Mouse (Mus musculus): ENCODE measurements at regions not wholly inside any gene's neighbourhood (a gene's known extent, or its start where the extent isn't known, plus 50 kb on each side); places are given as distances from the start of the nearest gene placed in this dataset.

- Histone ChIP-seq H3K4me1 (replicated peaks) (peaks cover 51% of the 10 kb centered on the region), H3K27ac (0 out of 2 replicates have a peak overlapping the region, but pooled peaks have one; percentile 5), H3K4me3 (replicated peaks) (no peak overlapping the region), H3K9ac (replicated peaks) (no peak overlapping the region), H3K27me3 (peaks cover 11% of the 10 kb centered on the region; the same call in 1 of the 2 replicates), H3K4me2 (no peak overlapping the region), H3K9me3 (no peaks in the 10 kb centered on the region), H3K36me3 (no peaks in the 10 kb centered on the region)
- WGBS, result 36% methylated on average over 8 of the region's 8 CpGs
- ATAC-seq (ENCODE audit: insufficient number of reproducible peaks, insufficient read depth, low FRiP score, low TSS enrichment, low read depth), result peak; percentile 56
Measured at GRCm38 (mm10) chr2:75512422-75513170, 146.5 kb upstream of the Hnrnpa3 start.

GRCm38 (mm10) chr2:75514171-75514570 is 144.9 kb upstream of the Hnrnpa3 start:
- H3K36me3 ChIP-seq, result no peaks in the 10 kb centered on the region
- H3K27ac ChIP-seq, result 0 out of 2 replicates have a peak overlapping the region, but pooled peaks have one; percentile 17
- H3K9me3 ChIP-seq, result no peaks in the 10 kb centered on the region
- peaks cover 51% of the 10 kb centered on the region for H3K4me1 ChIP-seq (replicated peaks)
- H3K4me2 ChIP-seq, result no peak overlapping the region
- H3K9ac ChIP-seq (replicated peaks), result no peak overlapping the region
- WGBS, result 40% methylated on average over 6 of the region's 6 CpGs
- H3K4me3 ChIP-seq (replicated peaks), result no peak overlapping the region
- ATAC-seq (ENCODE audit: insufficient number of reproducible peaks, insufficient read depth, low FRiP score, low TSS enrichment, low read depth), result no peak
- peaks cover 11% of the 10 kb centered on the region; the same call in 1 of the 2 replicates for H3K27me3 ChIP-seq

- WGBS, result 9% methylated on average over 11 of the region's 11 CpGs
- Histone ChIP-seq H3K27me3 (peaks cover 11% of the 10 kb centered on the region; the same call in 1 of the 2 replicates), H3K4me1 (replicated peaks) (peaks cover 51% of the 10 kb centered on the region), H3K9me3 (no peaks in the 10 kb centered on the region), H3K4me2 (peak overlapping the region; percentile 30), H3K4me3 (replicated peaks) (no peak overlapping the region), H3K36me3 (no peaks in the 10 kb centered on the region), H3K27ac (no peak overlapping the region), H3K9ac (replicated peaks) (no peak overlapping the region)
- no peak for ATAC-seq (ENCODE audit: insufficient number of reproducible peaks, insufficient read depth, low FRiP score, low TSS enrichment, low read depth)
Measured at GRCm38 (mm10) chr2:75516223-75516622, 142.8 kb upstream of the Hnrnpa3 start.

GRCm38 (mm10) chr2:75517096-75517495 is 142.0 kb upstream of the Hnrnpa3 start:
- WGBS, result 63% methylated on average over 3 of the region's 3 CpGs
- H3K4me2 ChIP-seq, result no peak overlapping the region
- no peak for ATAC-seq (ENCODE audit: insufficient number of reproducible peaks, insufficient read depth, low FRiP score, low TSS enrichment, low read depth)
- peaks cover 48% of the 10 kb centered on the region for H3K4me1 ChIP-seq (replicated peaks)
- no peak overlapping the region for H3K4me3 ChIP-seq (replicated peaks)
- H3K9ac ChIP-seq (replicated peaks), result no peak overlapping the region
- no peaks in the 10 kb centered on the region for H3K9me3 ChIP-seq
- H3K27ac ChIP-seq, result no peak overlapping the region
- peaks cover 11% of the 10 kb centered on the region; the same call in 1 of the 2 replicates for H3K27me3 ChIP-seq
- H3K36me3 ChIP-seq, result no peaks in the 10 kb centered on the region

GRCm38 (mm10) chr2:75518607-75519006 is 140.5 kb upstream of the Hnrnpa3 start:
- ATAC-seq (ENCODE audit: insufficient number of reproducible peaks, insufficient read depth, low FRiP score, low TSS enrichment, low read depth), result no peak
- Histone ChIP-seq H3K4me1 (replicated peaks) (peaks cover 34% of the 10 kb centered on the region), H3K9me3 (no peaks in the 10 kb centered on the region), H3K4me3 (replicated peaks) (no peak overlapping the region), H3K4me2 (no peak overlapping the region), H3K27me3 (peaks cover 9% of the 10 kb centered on the region; the same call in 1 of the 2 replicates), H3K27ac (no peak overlapping the region), H3K36me3 (no peaks in the 10 kb centered on the region), H3K9ac (replicated peaks) (no peak overlapping the region)
- 73% methylated on average over 1 of the region's 1 CpGs for whole genome bisulfite sequencing

GRCm38 (mm10) chr2:75525562-75525961 is 133.5 kb upstream of the Hnrnpa3 start:
- Histone ChIP-seq H3K4me1 (replicated peaks) (no peaks in the 10 kb centered on the region), H3K27ac (no peak overlapping the region), H3K4me3 (replicated peaks) (no peak overlapping the region), H3K4me2 (no peak overlapping the region), H3K36me3 (no peaks in the 10 kb centered on the region), H3K27me3 (no peaks in the 10 kb centered on the region), H3K9me3 (no peaks in the 10 kb centered on the region), H3K9ac (replicated peaks) (no peak overlapping the region)
- WGBS, result 24% methylated on average over 3 of the region's 3 CpGs
- no peak for ATAC-seq (ENCODE audit: insufficient number of reproducible peaks, insufficient read depth, low FRiP score, low TSS enrichment, low read depth)

- no peaks in the 10 kb centered on the region for H3K36me3 ChIP-seq
- 77% methylated on average over 2 of the region's 2 CpGs for WGBS
Measured at GRCm38 (mm10) chr2:75528706-75529105, 130.4 kb upstream of the Hnrnpa3 start.

GRCm38 (mm10) chr2:75538114-75538513 is 120.9 kb upstream of the Hnrnpa3 start:
- Histone ChIP-seq H3K4me2 (no peak overlapping the region), H3K4me3 (replicated peaks) (no peak overlapping the region), H3K4me1 (replicated peaks) (peaks cover 9% of the 10 kb centered on the region; the same call in 1 of the 2 replicates), H3K27me3 (no peaks in the 10 kb centered on the region; the same call in 1 of the 2 replicates), H3K27ac (no peak overlapping the region), H3K36me3 (no peaks in the 10 kb centered on the region), H3K9ac (replicated peaks) (no peak overlapping the region), H3K9me3 (no peaks in the 10 kb centered on the region)
- WGBS, result 28% methylated on average over 4 of the region's 4 CpGs
- no peak for ATAC-seq (ENCODE audit: insufficient number of reproducible peaks, insufficient read depth, low FRiP score, low TSS enrichment, low read depth)

More at GRCm38 (mm10) chr2:75528706-75529105, 130.4 kb upstream of the Hnrnpa3 start:
- no peak overlapping the region for H3K9ac ChIP-seq (replicated peaks)
- H3K4me1 ChIP-seq (replicated peaks), result no peaks in the 10 kb centered on the region
- H3K4me3 ChIP-seq (replicated peaks), result no peak overlapping the region
- no peak for ATAC-seq (ENCODE audit: insufficient number of reproducible peaks, insufficient read depth, low FRiP score, low TSS enrichment, low read depth)
- H3K27me3 ChIP-seq, result no peaks in the 10 kb centered on the region
- H3K4me2 ChIP-seq, result no peak overlapping the region
- H3K9me3 ChIP-seq, result no peaks in the 10 kb centered on the region
- no peak overlapping the region for H3K27ac ChIP-seq

- Histone ChIP-seq H3K36me3 (no peaks in the 10 kb centered on the region), H3K9ac (replicated peaks) (no peak overlapping the region), H3K4me2 (no peak overlapping the region), H3K4me3 (replicated peaks) (no peak overlapping the region), H3K27ac (no peak overlapping the region), H3K27me3 (no peaks in the 10 kb centered on the region; the same call in 1 of the 2 replicates), H3K9me3 (no peaks in the 10 kb centered on the region), H3K4me1 (replicated peaks) (peaks cover 9% of the 10 kb centered on the region; the same call in 1 of the 2 replicates)
- no peak for ATAC-seq (ENCODE audit: insufficient number of reproducible peaks, insufficient read depth, low FRiP score, low TSS enrichment, low read depth)
- WGBS, result 91% methylated on average over 6 of the region's 6 CpGs
Measured at GRCm38 (mm10) chr2:75539726-75540125, 119.3 kb upstream of the Hnrnpa3 start.

GRCm38 (mm10) chr2:75542331-75542730 is 116.7 kb upstream of the Hnrnpa3 start:
- WGBS, result 80% methylated on average over 5 of the region's 5 CpGs
- Histone ChIP-seq H3K4me1 (replicated peaks) (0 out of 2 replicates have a peak, but pooled peaks cover 3% of the 10 kb centered on the region), H3K9ac (replicated peaks) (no peak overlapping the region), H3K4me3 (replicated peaks) (no peak overlapping the region), H3K27me3 (no peaks in the 10 kb centered on the region; the same call in 1 of the 2 replicates), H3K9me3 (no peaks in the 10 kb centered on the region), H3K27ac (no peak overlapping the region), H3K4me2 (no peak overlapping the region), H3K36me3 (no peaks in the 10 kb centered on the region)
- no peak for ATAC-seq (ENCODE audit: insufficient number of reproducible peaks, insufficient read depth, low FRiP score, low TSS enrichment, low read depth)

- Histone ChIP-seq H3K4me2 (no peak overlapping the region), H3K36me3 (no peaks in the 10 kb centered on the region), H3K27me3 (no peaks in the 10 kb centered on the region; the same call in 1 of the 2 replicates), H3K9ac (replicated peaks) (no peak overlapping the region), H3K4me1 (replicated peaks) (0 out of 2 replicates have a peak, but pooled peaks cover 3% of the 10 kb centered on the region), H3K4me3 (replicated peaks) (no peak overlapping the region), H3K9me3 (no peaks in the 10 kb centered on the region), H3K27ac (no peak overlapping the region)
- ATAC-seq (ENCODE audit: insufficient number of reproducible peaks, insufficient read depth, low FRiP score, low TSS enrichment, low read depth), result no peak
- 69% methylated on average over 5 of the region's 5 CpGs for WGBS
Measured at GRCm38 (mm10) chr2:75542781-75543180, 116.3 kb upstream of the Hnrnpa3 start.

All from limb, embryonic 12.5 days (tissue).